Mouse (Mus musculus) adrenal gland, adult 18-20 months (tissue): Measurements from ENCODE around the gene Calm3. TPM values are rescaled to one million over a fixed set of nuclear protein-coding genes. Genes with fewer than 3 reads are reported as not detected.

Source experiments
- DNase-seq, 2 experiments: peaks; one replicate each; pipeline ENCODE4 v3.0.0; 2021 to 2022; ENCODE audit warnings: low spot score in 2 of 2
- total RNA-seq, 2 experiments: library from RNA; stranded (reverse); gene quantifications; 1 replicate in 1 of 2; 2 replicates in 1 of 2; pipeline ENCODE4 v1.2.3; 2021

The Calm3 gene
- total RNA-seq, 2 experiments from 2014 or later = 227 to 234 TPM

GRCm38 (mm10) chr7:16916342-16917265, 7.3 kb downstream of the Calm3 start:
- no peak for DNase-seq

GRCm38 (mm10) chr7:16915461-16916340, 8.2 kb downstream of the Calm3 start:
- no peak for DNase-seq

GRCm38 (mm10) chr7:16914453-16915343, 9.2 kb downstream of the Calm3 start:
- no peak for DNase-seq

- DNase-seq = peak; percentile 72 to 76
These were observed 10.0 kb downstream of the Calm3 start for GRCm38 (mm10) chr7:16913806-16914452.

GRCm38 (mm10) chr7:16912360-16912759, 11.6 kb downstream of the Calm3 start:
- DNase-seq = no peak

- DNase-seq = no peak
These were observed 12.0 kb downstream of the Calm3 start for GRCm38 (mm10) chr7:16911904-16912303.

GRCm38 (mm10) chr7:16909909-16910308, 14.0 kb downstream of the Calm3 start:
- no peak for DNase-seq

GRCm38 (mm10) chr7:16908859-16909258, 15.1 kb downstream of the Calm3 start:
- DNase-seq = no peak

- DNase-seq = no peak
These were observed 15.5 kb downstream of the Calm3 start for GRCm38 (mm10) chr7:16908367-16908766.

GRCm38 (mm10) chr7:16907842-16908241, 16.1 kb downstream of the Calm3 start:
- no peak for DNase-seq

GRCm38 (mm10) chr7:16906889-16907559, 16.9 kb downstream of the Calm3 start:
- DNase-seq = no peak

- no peak for DNase-seq
These were observed 17.6 kb downstream of the Calm3 start, which contains the start of gene Ptgir for GRCm38 (mm10) chr7:16906281-16906680. TSS of gene Ptgir (plus strand) at chr7:16906490.

GRCm38 (mm10) chr7:16905491-16906021, 18.4 kb downstream of the Calm3 start:
- no peak for DNase-seq

GRCm38 (mm10) chr7:16904120-16904675, 19.7 kb downstream of the Calm3 start:
- DNase-seq = no peak

- DNase-seq = no peak
These were observed 20.4 kb downstream of the Calm3 start for GRCm38 (mm10) chr7:16903439-16903955.

- DNase-seq = no peak
These were observed 23.4 kb downstream of the Calm3 start for GRCm38 (mm10) chr7:16900526-16900925.

GRCm38 (mm10) chr7:16895511-16895910, 28.4 kb downstream of the Calm3 start:
- no peak for DNase-seq

- DNase-seq = peak; percentile 75 to 77
These were observed 28.9 kb downstream of the Calm3 start for GRCm38 (mm10) chr7:16895000-16895399.

- no peak for DNase-seq
These were observed 29.6 kb downstream of the Calm3 start for GRCm38 (mm10) chr7:16894279-16894678.
